Mouse (Mus musculus) thymus, adult 2 months (tissue): Measurements from ENCODE around the gene Pde4a.

Source experiments
- CTCF ChIP-seq: fragments of 200-500 bp; IDR thresholded peaks from 2 replicates; pipeline ENCODE4 v1.5.1; 2012; ENCODE audit warnings: mild to moderate bottlenecking, control low read depth, low read length, moderate library complexity, borderline replicate concordance; ENCODE audit not compliant: control insufficient read depth, poor library complexity, insufficient read depth; ENCODE audit errors: extremely low read depth
- POLR2A ChIP-seq: fragments of 200-500 bp; IDR thresholded peaks from 2 replicates; pipeline ENCODE4 v1.6.1; 2012; ENCODE audit warnings: mild to moderate bottlenecking, low read length, control low read depth, moderate library complexity; ENCODE audit not compliant: control insufficient read depth, poor library complexity, insufficient read depth; ENCODE audit errors: extremely low read depth

- TF ChIP-seq POLR2A, result no peak
- no peak for TF ChIP-seq CTCF
These were observed 85.7 kb downstream of the Pde4a start for GRCm38 (mm10) chr9:21251116-21251735.
